Mouse (Mus musculus): ENCODE measurements around the gene Sel1l3. TPM values are rescaled to one million over a fixed set of nuclear protein-coding genes. Genes with fewer than 3 reads are reported as not detected.

The Sel1l3 gene
- polyA plus RNA-seq, 1 experiment from 2014 or later: 1.5 TPM

- ATAC-seq (ENCODE audit: insufficient number of reproducible peaks, low FRiP score, low TSS enrichment, low read depth) (no peak), DNase-seq (ENCODE audit: low spot score) (no peak)
- H3K4me3 ChIP-seq (ENCODE audit: low read depth, low read length): no peak overlapping the region
- H3K4me1 ChIP-seq (ENCODE audit: control insufficient read depth, insufficient read depth, low read length): no peaks in the 10 kb centered on the region
- H3K27me3 ChIP-seq (ENCODE audit: control insufficient read depth, insufficient read depth, low read length): no peaks in the 10 kb centered on the region
- H3K4me2 ChIP-seq (ENCODE audit: low read depth, severe bottlenecking): no peak overlapping the region
- no peak overlapping the region for H3K9ac ChIP-seq (ENCODE audit: low read length)
- no peaks in the 10 kb centered on the region for H3K9me3 ChIP-seq (ENCODE audit: control insufficient read depth, low read length)
- WGBS: 71% methylated on average over 2 of the region's 2 CpGs
- H3K27ac ChIP-seq (replicated peaks; ENCODE audit: low read depth, low read length): no peak overlapping the region
- no peaks in the 10 kb centered on the region for H3K36me3 ChIP-seq (ENCODE audit: control insufficient read depth, insufficient read depth, low read length)
Observed at GRCm38 (mm10) chr5:53194421-53194820, 19.3 kb downstream of the Sel1l3 start.

- 86% methylated on average over 13 of the region's 13 CpGs for WGBS
Observed at GRCm38 (mm10) chr5:53193092-53194030, 20.4 kb downstream of the Sel1l3 start.

DNA sequence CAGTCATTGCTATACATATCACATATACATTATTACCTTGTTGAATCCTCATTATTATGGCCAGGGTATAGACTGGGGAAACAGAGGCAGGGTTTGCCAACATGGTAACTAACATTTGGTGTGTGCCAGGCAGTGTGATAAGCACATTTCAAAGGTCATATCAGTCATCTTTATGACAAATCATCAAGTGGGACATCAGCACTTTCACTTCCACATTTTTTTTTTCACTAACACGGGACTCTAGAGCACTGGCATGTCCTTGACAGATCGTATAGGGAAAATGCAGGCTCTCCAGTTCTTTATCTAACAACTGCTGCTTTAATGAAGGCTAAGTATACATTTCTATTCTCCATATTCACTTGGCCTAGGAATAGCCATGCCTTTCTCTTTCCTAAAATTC is 25.1 kb downstream of the Sel1l3 start:
- H3K9me3 ChIP-seq (ENCODE audit: control insufficient read depth, low read length): no peaks in the 10 kb centered on the region
- WGBS: 82% methylated on average over 2 of the region's 2 CpGs
- H3K4me2 ChIP-seq (ENCODE audit: low read depth, severe bottlenecking): no peak overlapping the region
- no peak overlapping the region for H3K4me3 ChIP-seq (ENCODE audit: low read depth, low read length)
- H3K27me3 ChIP-seq (ENCODE audit: control insufficient read depth, insufficient read depth, low read length): no peaks in the 10 kb centered on the region
- no peak overlapping the region for H3K27ac ChIP-seq (replicated peaks; ENCODE audit: low read depth, low read length)
- no peaks in the 10 kb centered on the region for H3K4me1 ChIP-seq (ENCODE audit: control insufficient read depth, insufficient read depth, low read length)
- no peaks in the 10 kb centered on the region for H3K36me3 ChIP-seq (ENCODE audit: control insufficient read depth, insufficient read depth, low read length)
- DNase-seq (ENCODE audit: low spot score): no peak
- no peak overlapping the region for H3K9ac ChIP-seq (ENCODE audit: low read length)
- no peak for ATAC-seq (ENCODE audit: insufficient number of reproducible peaks, low FRiP score, low TSS enrichment, low read depth)

More at GRCm38 (mm10) chr5:53193092-53194030, 20.4 kb downstream of the Sel1l3 start:
- H3K4me2 ChIP-seq (ENCODE audit: low read depth, severe bottlenecking): no peak overlapping the region
- no peaks in the 10 kb centered on the region for H3K9me3 ChIP-seq (ENCODE audit: control insufficient read depth, low read length)
- H3K9ac ChIP-seq (ENCODE audit: low read length): no peak overlapping the region
- no peaks in the 10 kb centered on the region for H3K4me1 ChIP-seq (ENCODE audit: control insufficient read depth, insufficient read depth, low read length)
- no peak for DNase-seq (ENCODE audit: low spot score)
- no peak for ATAC-seq (ENCODE audit: insufficient number of reproducible peaks, low FRiP score, low TSS enrichment, low read depth)
- no peak overlapping the region for H3K27ac ChIP-seq (replicated peaks; ENCODE audit: low read depth, low read length)
- H3K36me3 ChIP-seq (ENCODE audit: control insufficient read depth, insufficient read depth, low read length): no peaks in the 10 kb centered on the region
- H3K27me3 ChIP-seq (ENCODE audit: control insufficient read depth, insufficient read depth, low read length): no peaks in the 10 kb centered on the region
- no peak overlapping the region for H3K4me3 ChIP-seq (ENCODE audit: low read depth, low read length)

DNA sequence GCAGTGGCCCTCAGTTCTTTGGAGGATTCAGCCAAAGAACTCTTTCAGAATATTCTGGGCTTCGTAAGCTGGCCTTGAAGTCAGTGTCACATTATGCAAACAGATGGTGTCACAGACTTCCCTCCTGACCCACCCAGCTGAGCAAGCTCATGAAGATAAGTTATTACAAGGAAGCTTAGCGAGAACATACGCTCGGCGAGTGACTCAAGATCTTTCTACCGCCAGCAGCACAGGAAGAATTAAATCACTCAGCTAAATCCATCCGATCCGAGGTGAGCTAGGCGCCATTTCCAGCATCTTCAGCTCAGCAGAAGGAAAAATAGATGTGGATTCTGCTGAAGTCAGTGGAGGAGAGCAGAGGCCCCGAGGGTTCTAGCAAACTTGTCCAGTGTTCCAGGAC is 26.5 kb downstream of the Sel1l3 start:
- H3K9ac ChIP-seq (ENCODE audit: low read length): no peak overlapping the region
- no peaks in the 10 kb centered on the region for H3K4me1 ChIP-seq (ENCODE audit: control insufficient read depth, insufficient read depth, low read length)
- H3K9me3 ChIP-seq (ENCODE audit: control insufficient read depth, low read length): no peaks in the 10 kb centered on the region
- H3K27me3 ChIP-seq (ENCODE audit: control insufficient read depth, insufficient read depth, low read length): no peaks in the 10 kb centered on the region
- no peak overlapping the region for H3K4me3 ChIP-seq (ENCODE audit: low read depth, low read length)
- no peak for DNase-seq (ENCODE audit: low spot score)
- no peak overlapping the region for H3K4me2 ChIP-seq (ENCODE audit: low read depth, severe bottlenecking)
- WGBS: 83% methylated on average over 10 of the region's 10 CpGs
- H3K36me3 ChIP-seq (ENCODE audit: control insufficient read depth, insufficient read depth, low read length): no peaks in the 10 kb centered on the region
- ATAC-seq (ENCODE audit: insufficient number of reproducible peaks, low FRiP score, low TSS enrichment, low read depth): no peak
- no peak overlapping the region for H3K27ac ChIP-seq (replicated peaks; ENCODE audit: low read depth, low read length)

GRCm38 (mm10) chr5:53185803-53186202 is 27.9 kb downstream of the Sel1l3 start:
- no peaks in the 10 kb centered on the region for H3K4me1 ChIP-seq (ENCODE audit: control insufficient read depth, insufficient read depth, low read length)
- no peak overlapping the region for H3K4me2 ChIP-seq (ENCODE audit: low read depth, severe bottlenecking)
- no peak overlapping the region for H3K4me3 ChIP-seq (ENCODE audit: low read depth, low read length)
- WGBS: 84% methylated on average over 11 of the region's 11 CpGs
- H3K27ac ChIP-seq (replicated peaks; ENCODE audit: low read depth, low read length): no peak overlapping the region
- DNase-seq (ENCODE audit: low spot score) (no peak), ATAC-seq (ENCODE audit: insufficient number of reproducible peaks, low FRiP score, low TSS enrichment, low read depth) (no peak)
- H3K9me3 ChIP-seq (ENCODE audit: control insufficient read depth, low read length): no peaks in the 10 kb centered on the region
- H3K27me3 ChIP-seq (ENCODE audit: control insufficient read depth, insufficient read depth, low read length): no peaks in the 10 kb centered on the region
- no peaks in the 10 kb centered on the region for H3K36me3 ChIP-seq (ENCODE audit: control insufficient read depth, insufficient read depth, low read length)
- no peak overlapping the region for H3K9ac ChIP-seq (ENCODE audit: low read length)

GRCm38 (mm10) chr5:53179965-53180364 is 33.8 kb downstream of the Sel1l3 start:
- Histone ChIP-seq H3K4me1 (ENCODE audit: control insufficient read depth, insufficient read depth, low read length) (no peaks in the 10 kb centered on the region), H3K27ac (replicated peaks; ENCODE audit: low read depth, low read length) (no peak overlapping the region), H3K4me3 (ENCODE audit: low read depth, low read length) (no peak overlapping the region), H3K9ac (ENCODE audit: low read length) (no peak overlapping the region), H3K4me2 (ENCODE audit: low read depth, severe bottlenecking) (no peak overlapping the region), H3K27me3 (ENCODE audit: control insufficient read depth, insufficient read depth, low read length) (no peaks in the 10 kb centered on the region), H3K36me3 (ENCODE audit: control insufficient read depth, insufficient read depth, low read length) (no peaks in the 10 kb centered on the region), H3K9me3 (ENCODE audit: control insufficient read depth, low read length) (no peaks in the 10 kb centered on the region)
- DNase-seq (ENCODE audit: low spot score) (no peak), ATAC-seq (ENCODE audit: insufficient number of reproducible peaks, low FRiP score, low TSS enrichment, low read depth) (no peak)
- 87% methylated on average over 5 of the region's 5 CpGs for WGBS

DNA sequence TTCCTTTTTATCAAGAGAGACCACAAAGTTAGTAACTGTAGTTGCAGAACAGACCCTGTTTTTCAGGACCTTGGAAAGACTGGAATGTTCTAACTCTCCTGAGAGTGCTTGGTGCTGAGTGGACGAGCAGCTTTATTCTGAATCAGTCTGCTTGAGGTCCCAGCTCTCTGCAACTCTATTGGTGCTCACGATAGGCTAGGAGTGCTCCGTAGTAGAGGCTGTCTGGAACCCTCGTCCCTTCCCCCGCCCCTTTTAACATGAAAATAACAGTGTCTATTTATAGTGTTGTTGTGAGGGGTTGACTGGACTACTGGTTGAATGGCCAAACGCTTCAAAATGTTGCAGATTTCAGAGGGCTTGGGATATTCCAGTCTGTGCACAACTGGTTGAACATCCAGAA is 37.0 kb downstream of the Sel1l3 start:
- 59% methylated on average over 6 of the region's 6 CpGs for WGBS
- Histone ChIP-seq H3K4me1 (ENCODE audit: control insufficient read depth, insufficient read depth, low read length) (no peaks in the 10 kb centered on the region), H3K27ac (replicated peaks; ENCODE audit: low read depth, low read length) (no peak overlapping the region), H3K4me2 (ENCODE audit: low read depth, severe bottlenecking) (no peak overlapping the region), H3K36me3 (ENCODE audit: control insufficient read depth, insufficient read depth, low read length) (no peaks in the 10 kb centered on the region), H3K9ac (ENCODE audit: low read length) (no peak overlapping the region), H3K4me3 (ENCODE audit: low read depth, low read length) (no peak overlapping the region), H3K9me3 (ENCODE audit: control insufficient read depth, low read length) (no peaks in the 10 kb centered on the region), H3K27me3 (ENCODE audit: control insufficient read depth, insufficient read depth, low read length) (no peaks in the 10 kb centered on the region)
- ATAC-seq (ENCODE audit: insufficient number of reproducible peaks, low FRiP score, low TSS enrichment, low read depth) (no peak), DNase-seq (ENCODE audit: low spot score) (no peak)

- H3K4me3 ChIP-seq (ENCODE audit: low read depth, low read length): no peak overlapping the region
- no peaks in the 10 kb centered on the region for H3K4me1 ChIP-seq (ENCODE audit: control insufficient read depth, insufficient read depth, low read length)
- no peak overlapping the region for H3K27ac ChIP-seq (replicated peaks; ENCODE audit: low read depth, low read length)
- no peak overlapping the region for H3K9ac ChIP-seq (ENCODE audit: low read length)
- DNase-seq (ENCODE audit: low spot score) (no peak), ATAC-seq (ENCODE audit: insufficient number of reproducible peaks, low FRiP score, low TSS enrichment, low read depth) (no peak)
- H3K27me3 ChIP-seq (ENCODE audit: control insufficient read depth, insufficient read depth, low read length): no peaks in the 10 kb centered on the region
- H3K9me3 ChIP-seq (ENCODE audit: control insufficient read depth, low read length): no peaks in the 10 kb centered on the region
- no peak overlapping the region for H3K4me2 ChIP-seq (ENCODE audit: low read depth, severe bottlenecking)
- H3K36me3 ChIP-seq (ENCODE audit: control insufficient read depth, insufficient read depth, low read length): no peaks in the 10 kb centered on the region
- WGBS: 63% methylated on average over 3 of the region's 4 CpGs
Observed at GRCm38 (mm10) chr5:53176075-53176474, 37.7 kb downstream of the Sel1l3 start.
